Mouse (Mus musculus) inflammation-experienced regulatory T-cells, adult 6 months (primary cell): ENCODE results near the gene Exoc2. TPM values are rescaled to one million over a fixed set of nuclear protein-coding genes. Genes with fewer than 3 reads are reported as not detected.

Experiments
- ATAC-seq: one replicate; pipeline ENCODE4 v1.8.0; 2017
- polyA plus RNA-seq, 3 experiments: library from polyadenylated mRNA; unstranded; fragments of 100-300 nt; shearing (Covaris generic); gene quantifications; one replicate each; pipeline ENCODE4 v1.2.1; 2017

Gene Exoc2
- polyA plus RNA-seq, 3 experiments from 2014 or later: 67.2 to 77.9 (median 77.0) TPM

DNA sequence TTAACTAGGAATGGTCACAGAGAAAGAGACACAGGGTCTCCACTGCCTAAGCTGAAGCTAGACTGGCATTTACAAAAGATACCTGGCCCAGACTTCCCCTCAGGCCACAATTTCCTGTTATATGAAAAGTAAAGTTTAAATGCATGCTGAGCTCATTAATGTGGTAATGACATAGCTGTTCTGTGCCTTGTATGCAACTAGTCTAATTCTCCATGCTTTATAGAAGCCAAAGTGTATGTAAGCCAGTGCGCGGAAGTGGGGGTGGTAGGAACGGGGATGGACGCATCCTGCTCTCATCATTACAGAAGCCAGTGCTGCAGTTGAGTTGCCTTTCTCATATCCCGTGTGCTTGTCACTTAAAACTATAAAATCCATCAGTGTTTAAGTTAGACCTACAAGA is 156.5 kb downstream of the Exoc2 start:
- peak; percentile 85 for ATAC-seq

DNA sequence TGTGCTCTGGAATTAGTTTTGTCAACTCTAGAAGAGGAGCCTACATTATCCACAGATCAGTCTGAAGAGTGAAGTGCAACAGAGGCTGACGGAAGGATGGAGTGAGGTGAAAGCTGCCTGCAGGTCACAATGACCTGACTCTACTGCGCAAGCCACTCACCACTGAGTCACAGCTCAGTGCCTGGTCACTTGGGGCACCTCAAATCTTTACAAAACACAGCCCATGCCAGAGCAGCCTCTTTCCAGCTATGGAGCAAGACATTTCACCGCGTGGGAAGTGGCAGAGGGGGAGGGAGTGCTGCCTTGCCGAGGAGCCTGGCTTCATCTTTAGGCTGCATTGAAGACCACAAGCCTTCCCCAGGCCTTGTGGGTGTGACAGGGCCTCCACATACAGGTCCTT is 159.6 kb downstream of the Exoc2 start:
- no peak for ATAC-seq

DNA sequence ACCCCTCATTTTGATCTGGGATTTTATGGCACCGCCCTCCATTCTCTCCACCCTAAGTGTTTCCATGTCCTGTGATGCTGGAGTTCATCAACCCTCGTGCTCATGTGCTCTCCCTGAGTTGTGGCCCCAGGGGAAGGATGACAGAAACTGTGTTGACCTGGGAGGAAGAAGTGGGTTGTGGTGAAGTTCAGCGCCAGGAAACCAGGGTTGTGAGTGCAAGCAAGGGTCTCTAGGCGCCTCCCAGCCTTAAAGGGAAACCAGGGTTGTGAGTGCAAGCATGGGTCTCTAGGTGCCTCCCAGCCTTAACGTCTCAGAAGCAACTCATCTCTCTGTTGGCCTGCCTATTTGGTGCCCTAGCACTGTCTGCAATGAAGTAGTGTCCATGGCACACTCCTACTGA is 160.4 kb downstream of the Exoc2 start:
- ATAC-seq: peak; percentile 37

DNA sequence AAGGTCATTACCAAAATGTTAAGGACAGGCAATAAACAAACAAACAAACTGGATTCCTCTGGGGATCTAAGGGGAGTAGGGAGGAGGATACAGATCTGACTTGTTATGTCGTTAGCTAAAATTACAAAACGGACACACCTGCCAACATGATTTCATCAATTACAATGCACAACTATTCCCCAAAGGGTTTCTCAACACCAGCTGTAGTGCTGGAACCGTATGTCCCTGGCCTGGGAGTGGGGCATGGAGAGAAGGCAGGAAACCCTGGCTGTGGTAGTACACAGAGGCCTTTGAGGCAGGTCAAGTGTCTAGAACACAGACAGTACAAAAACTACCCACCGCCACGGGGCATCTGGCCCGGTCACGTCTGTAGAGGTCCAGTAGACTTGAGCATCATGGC is 164.7 kb downstream of the Exoc2 start:
- ATAC-seq: no peak

DNA sequence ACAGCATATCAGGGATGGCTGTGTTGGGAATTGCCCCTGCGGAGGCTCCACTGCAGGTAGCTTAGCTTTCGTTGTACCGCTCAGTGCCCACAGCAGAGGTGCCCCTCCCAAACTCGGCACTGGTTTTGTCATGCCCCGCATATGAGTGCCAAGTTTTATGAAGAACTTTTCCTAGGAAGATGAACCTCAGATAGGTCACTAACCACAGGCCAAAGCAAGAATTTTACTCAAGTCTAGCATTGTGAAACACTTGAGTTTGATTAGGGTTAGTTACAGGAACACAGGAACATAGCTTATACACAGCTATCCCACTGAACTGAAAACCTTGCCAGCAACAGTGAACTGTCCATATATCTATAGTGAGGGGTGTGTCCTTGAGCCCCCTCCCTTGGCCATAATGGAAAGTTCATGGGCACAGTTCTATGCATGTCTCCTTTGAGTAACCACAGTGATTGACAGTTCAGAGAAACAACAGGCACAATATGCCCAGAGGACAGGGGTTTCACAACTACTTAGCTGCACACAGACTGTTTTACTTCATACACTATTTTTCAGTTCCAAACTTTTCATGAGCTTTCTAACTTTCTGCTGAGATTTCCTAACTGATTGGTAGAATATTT is 171.4 kb downstream of the Exoc2 start:
- no peak for ATAC-seq

DNA sequence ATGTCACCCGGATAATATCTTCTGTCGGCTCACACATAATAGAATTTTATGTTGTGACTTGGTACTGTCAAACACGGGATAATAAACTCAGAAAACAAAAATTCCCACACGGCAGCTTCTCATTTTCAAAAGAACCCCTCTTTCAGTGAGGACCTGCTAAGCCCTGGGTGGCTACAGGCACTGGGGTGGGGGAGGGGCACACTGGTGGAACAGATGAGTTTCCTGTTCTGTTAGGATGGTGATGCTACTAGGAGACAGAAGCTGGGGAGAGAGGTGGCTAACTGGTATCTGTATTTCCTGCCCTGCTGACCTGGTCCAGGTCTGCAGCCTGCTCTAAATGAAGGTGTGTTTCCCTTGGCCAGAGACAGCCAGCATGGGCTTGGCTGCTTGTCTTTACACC is 172.0 kb downstream of the Exoc2 start:
- no peak for ATAC-seq

DNA sequence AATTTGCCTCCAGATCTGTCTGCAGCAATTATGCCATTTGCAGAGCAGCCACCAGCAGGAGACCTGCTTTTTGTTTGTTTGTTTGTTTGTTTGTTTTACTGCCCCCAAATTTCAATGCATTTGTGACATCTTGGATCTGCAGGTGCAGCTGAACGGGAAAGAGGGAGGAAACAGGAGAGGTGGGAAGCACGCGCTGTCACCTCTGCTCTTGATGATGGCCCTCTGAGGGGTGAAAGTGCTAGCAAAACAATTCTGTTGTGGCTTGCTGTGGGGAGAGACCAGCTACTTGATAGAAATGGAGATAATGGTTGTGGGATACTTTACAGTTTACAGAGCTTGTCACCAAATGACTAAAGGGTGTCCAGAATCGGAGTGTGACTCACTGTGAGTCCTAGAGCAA is 177.9 kb downstream of the Exoc2 start:
- no peak for ATAC-seq

DNA sequence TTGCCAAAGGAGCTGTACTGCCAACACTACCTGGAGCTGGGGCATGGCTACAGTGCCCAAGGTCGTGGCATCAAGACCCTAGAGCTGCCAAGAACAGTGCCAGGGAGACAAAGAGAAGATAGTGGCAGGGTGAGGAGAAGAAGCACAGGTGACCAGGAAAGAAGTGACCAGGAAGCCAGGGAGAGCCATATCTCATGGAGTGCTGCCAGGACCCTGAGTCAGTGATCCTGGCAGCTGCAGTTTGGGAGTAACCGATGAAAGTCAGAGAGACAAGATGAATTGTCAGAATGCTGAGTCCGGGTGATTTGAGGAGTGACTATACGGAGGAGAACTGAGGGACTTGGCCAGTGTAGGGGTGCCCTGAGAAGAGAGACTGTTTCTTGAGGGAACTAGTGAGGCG is 180.3 kb downstream of the Exoc2 start:
- ATAC-seq: no peak

DNA sequence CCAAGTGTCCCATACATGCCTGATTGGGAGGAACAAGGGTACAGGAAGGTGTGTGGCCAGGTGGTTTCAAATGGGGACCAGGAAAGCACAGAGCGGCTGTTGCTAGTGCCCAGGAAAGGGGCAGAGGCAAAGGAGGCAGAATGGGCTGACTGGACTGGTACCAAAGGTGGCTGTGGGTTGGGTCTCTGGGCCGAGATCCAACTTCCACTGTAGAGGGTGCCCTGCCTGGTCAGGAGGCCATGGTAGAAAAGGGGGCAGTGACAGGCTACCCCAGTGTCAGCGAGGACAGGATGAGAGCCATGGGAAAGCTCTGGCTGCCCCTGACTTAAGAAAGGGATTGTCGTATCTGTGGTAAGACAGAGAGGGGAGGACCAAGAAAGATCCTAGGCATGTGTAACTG is 180.7 kb downstream of the Exoc2 start:
- ATAC-seq: no peak

DNA sequence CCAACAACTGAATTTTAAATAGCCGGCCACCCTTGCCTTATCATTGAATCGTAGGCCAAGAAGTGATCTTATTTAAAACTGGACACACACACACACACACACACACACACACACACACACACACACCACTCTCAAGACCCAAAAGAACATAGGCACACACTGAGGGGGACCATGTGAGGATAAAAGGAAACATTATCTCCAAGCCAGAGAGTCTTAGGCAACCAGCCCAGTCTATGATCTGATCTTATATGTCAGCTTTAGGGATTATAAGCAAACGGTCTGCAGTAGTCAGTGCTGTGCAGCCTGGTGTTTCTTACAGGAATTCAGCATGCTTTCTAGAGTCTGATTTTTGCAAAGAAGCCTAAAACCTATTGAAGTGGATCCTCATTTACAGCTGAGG is 181.2 kb downstream of the Exoc2 start:
- ATAC-seq: no peak

DNA sequence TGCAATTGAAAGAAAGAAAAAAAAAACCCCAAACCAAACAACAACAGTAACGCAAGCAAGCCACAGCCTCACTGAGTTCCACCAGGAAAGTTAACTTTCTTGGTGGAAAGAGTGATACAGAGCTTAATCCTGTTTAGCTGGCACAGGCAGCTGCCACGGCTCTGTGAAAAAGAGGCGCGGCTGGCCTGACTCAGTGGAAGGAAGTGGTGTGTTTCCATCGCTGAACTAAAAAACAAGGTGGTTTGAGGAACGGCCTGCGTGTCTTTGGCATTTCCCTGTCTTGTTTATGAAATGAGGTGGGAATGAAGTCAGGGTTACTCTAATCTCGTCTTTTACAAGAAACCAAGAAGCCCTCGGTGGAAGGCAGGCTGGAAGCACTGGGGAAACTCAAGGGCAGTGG is 181.6 kb downstream of the Exoc2 start:
- peak; percentile 93 for ATAC-seq

DNA sequence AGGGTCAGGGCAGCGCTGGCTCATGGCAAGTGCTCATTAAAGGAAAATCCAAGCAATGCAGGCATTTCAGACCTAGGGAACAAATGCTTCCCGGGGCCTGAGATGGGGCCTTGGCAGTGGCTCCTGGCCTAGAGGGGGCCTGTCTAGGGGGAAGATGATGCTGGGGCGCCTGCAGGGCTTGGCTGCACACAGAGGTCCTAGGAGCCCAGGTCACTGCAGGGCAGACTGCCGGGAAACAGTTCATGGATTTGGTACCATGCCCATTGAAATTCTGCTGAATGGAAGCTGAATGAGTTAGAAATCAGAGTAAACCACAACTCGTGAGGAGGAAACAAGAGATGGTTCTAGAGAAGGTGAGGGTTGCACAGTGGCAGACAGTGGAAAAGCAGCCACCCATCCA is 183.9 kb downstream of the Exoc2 start:
- ATAC-seq: no peak

DNA sequence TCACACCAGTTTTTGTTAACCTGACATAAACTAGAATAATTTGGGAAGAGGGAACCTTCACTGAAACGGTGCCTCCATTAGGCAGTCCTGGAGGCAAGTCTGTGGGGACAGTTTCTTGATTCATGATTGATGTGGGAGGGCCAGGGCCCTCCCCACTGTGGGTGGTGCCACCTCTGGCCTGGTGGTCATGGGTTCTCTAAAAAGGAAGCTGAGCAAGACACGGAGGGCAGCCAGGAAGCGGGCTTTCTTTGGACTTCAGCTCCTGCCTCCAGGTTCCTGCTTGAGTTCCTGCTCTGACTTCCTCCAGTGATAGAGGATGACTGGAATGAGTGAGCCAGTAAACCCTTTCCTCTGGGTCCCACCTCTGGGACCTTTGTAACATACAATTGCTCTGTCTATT is 185.5 kb downstream of the Exoc2 start:
- ATAC-seq: no peak

DNA sequence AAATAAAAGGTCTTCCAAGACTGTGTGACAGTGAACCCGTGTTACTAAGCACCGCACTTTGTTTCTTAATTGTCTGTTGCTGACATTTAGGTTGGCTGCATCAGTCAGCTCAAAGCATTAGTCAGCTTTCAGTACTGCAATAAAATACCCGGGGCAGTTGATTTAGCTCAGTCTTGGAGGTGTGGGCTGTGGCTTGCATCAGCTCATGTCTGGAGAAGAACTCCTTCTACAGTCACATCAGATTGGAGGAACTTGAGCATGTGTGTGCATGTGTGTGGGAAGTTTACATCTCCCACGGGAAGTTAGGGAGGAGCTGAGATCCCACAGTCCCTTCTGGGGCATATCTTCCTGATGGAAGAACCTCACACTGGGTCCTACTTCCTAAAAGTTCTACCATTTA is 185.9 kb downstream of the Exoc2 start:
- no peak for ATAC-seq

DNA sequence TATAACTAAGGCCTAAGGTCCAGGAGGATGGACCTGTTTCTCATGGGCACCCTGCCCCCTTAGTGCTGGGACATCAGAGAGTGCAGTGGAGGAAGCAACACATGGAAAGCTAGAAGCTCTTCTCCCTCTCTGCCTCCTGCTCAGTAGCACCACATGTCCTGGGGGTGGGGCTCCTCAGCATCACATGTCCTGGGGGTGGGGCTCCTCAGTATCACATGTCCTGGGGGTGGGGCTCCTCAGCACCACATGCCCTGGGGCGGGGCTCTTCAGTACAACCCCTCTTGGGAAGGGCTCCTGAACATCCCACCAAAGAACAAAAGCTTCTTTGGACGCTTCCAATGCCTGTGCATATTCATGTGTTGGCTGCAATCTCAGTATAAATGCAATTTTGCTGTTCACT is 186.3 kb downstream of the Exoc2 start:
- ATAC-seq: no peak

DNA sequence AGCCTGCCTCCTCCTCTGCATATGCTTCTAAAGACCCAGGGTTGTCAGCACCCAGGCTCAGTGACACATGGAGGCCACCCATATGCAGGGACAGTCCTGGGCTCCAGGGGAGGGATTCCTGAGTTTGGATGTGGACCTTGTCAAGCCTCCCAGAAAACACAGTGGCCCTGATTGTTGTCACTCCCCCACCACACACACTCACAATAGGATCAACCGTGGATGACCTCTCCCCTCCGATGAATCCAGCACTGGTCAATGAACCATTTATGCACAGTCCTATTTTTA is 186.9 kb downstream of the Exoc2 start:
- ATAC-seq: no peak

DNA sequence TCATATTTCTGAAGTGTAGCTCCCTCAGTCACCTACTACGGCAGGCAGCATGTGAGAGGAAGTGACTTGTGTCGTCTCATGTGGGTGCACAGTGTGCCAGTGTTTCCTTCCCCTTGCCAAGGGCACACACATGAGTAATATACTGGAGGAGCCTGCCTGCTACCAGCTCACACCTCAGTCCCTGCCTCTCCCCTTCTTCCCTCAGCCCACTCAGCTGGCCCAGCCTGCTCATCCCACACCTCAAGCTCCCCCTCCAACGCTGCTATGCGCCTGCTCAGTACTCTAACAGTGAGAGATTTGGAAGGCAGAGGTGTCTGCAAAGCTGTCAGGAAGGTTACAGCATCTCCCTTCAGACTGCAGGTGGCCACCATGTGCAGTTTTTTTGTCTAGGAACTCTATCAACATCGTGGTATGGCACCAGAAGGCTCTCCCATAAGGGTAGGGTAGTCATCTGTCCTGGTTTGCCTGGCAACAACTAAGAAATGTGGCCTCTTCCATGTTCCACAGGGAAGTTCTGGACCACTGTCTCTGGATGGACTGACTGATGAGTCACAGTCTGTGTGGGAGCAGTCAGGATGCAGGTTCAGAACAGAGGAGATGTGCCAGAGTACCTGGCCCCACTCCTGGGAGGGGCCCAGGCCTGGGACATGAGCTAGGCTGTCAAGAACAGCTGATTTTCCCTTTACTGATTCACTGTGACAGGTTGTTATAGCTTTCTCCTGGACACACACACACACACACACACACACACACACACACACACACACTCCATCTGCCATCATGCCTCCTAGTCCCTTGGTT is 187.5 kb downstream of the Exoc2 start:
- ATAC-seq: peak; percentile 96

DNA sequence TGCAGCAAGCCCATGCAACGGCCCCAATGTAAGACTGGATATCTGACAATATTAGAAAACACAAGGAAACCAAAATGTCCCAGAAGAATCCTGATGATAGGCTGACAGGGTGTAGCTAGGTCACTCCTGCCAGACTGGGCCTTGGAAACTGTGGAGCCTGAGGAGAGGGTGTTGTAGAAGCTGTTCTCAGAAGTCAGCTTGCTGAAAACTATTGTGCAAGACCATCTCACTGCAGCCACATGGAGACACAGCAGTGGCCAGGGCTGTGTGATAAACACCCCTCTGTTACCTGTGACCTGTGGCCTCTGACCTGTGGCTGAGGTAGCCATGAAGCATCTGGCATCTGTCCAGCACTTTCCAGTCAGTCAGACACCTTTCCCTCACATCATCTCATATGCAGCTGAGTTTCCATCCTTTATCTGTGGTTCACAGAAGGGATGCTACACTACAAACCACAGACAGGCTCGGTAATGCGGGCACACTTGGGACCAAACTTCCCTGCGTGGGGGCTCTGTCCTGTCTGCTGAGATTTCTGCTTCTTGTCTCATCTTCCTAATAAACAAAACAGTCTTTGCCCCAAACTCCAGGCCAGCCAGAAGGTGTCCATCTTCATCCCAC is 188.4 kb downstream of the Exoc2 start:
- peak; percentile 31 for ATAC-seq

DNA sequence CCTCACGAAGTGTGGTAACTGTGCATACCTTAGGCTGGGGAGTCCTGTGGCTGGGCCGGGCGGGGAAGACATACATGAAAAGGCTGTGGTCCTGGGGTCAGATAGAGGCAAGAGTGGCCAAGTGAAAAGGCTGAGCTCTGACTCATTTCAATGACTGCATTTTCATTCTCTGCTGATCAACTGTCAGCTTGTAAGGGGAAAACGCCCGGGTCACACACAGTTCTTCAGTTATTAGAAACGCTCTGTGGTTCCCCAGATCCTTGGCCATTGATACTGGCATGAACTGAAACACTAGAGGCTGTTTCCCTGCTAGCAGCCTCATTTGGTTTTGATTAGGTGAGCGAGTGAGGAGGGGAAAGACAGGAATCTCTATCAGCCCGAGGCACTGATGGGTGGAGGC is 191.5 kb downstream of the Exoc2 start:
- ATAC-seq: no peak

DNA sequence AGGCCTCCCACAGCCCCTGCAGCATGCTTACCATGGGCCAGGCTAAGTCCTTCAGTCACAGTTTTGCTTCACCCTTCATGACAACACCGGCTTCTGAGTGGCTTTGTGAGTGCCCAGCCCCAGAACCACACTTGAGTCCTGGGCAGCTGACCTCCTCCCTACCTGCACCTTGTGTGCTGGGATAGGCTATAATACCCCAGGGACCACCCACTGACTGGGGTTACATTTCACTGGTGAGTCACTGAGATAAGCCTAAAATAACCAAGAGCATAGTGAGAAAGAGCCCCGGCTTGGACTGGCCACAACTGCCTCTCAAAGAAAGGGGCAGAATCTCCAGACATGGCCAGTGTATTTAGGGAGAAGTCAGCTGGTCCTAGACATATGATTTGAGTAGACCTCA is 192.0 kb downstream of the Exoc2 start:
- ATAC-seq: no peak

DNA sequence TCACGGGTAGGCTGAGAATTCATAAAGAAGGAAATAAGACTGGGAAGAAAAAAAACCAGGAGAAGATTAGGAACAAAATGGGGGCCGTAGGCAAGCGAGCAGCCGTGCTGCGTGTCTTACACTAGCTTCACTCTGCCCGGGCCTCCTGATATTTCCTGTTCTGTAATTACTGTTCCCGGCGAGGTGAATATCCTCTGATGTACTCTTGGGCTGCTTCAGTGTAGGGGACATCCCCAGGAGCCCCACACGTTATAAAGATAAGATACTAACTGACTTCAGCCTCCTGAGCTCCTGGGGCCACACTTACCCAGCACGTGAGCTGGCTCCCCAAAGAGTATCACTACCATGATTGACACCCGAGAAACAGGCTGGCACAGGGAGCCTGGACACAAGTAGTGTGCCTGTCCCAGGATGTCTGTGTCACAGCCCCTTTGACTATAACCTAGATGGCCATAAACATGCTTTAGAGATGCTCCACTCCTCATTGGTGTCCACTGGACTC is 196.2 kb downstream of the Exoc2 start:
- peak; percentile 86 for ATAC-seq

DNA sequence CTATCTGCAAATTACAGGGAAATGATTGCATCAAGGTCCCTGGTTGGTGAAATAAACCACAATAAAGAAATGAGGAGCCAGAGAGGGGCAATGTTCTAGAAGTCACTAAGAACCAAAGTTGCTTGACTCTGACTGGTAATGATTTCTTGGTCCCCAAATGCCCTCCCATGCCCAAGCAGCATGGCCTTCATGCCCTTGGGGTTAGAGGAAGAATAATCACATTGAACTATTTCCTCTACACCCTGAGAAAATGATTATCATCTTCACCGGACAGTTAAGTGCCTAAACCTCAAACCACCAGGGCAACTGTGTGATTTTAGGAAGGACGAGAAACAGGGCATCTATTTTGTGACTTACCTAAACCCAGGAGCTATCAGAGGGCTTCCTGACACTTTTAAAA is 197.9 kb downstream of the Exoc2 start:
- ATAC-seq: no peak

DNA sequence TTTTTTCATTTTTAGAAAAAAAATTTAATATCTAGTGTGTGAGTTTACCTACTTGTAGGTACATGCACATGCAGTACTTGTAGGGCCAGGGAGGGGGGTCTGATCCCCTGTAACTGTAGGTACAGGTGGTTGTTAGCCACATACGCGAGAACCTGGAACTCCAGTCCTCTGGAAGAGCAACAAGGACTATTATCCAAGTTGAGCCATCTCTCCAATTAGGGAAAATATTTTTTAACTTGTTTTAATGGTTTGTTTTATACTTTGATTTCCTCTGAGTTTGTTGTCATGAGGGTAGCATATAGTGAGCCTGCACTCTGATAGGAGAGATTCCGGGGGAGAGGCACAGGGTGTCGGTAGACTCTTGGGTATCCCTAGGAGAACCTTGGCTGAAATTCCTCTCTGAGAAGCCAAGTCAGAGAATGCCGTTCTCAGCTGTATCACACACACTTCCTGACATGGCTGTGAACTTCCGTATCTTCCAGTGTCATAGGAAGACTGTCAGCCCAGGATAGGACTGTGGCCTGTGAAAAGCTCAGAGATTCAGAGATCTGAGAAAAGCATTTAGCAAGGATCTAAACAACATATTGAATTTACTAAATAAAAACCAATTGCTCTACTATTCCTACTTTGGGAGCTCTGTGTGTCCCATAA is 206.3 kb downstream of the Exoc2 start:
- no peak for ATAC-seq
